16 mouse cellular contexts compared by ENCODE assay signal in genomic region chrX:110678578-110678977, GRCm38 (mm10).
"Had no signal": no experiment of that assay in that cellular context is flagged by ENCODE, and none has a peak within 500 bp of the region (broad histone marks: within the 10 kb centered on the region; RNA-seq: fewer than 3 reads in every experiment).

No protein-coding gene starts in this region.

- DNase-seq: retina, postnatal 1 day; right cerebral cortex, adult 18-20 months; right cerebral cortex, postnatal 14 days; right cerebral cortex, postnatal 25 days; right cerebral cortex, postnatal 4 days; spleen, adult 18-20 months; thymus, adult 18-20 months; thymus, adult 2 months; thymus, postnatal 14 days; thymus, postnatal 25 days; thymus, postnatal 36 days; thymus, postnatal 4 days had no signal

- H3K27ac ChIP-seq: neural tube, embryonic 13.5 days; neural tube, embryonic 15.5 days; stomach, embryonic 15.5 days; stomach, postnatal 0 days had no signal

- H3K9me3 ChIP-seq: neural tube, embryonic 13.5 days; neural tube, embryonic 15.5 days; stomach, embryonic 15.5 days had no signal

- H3K4me1 ChIP-seq: neural tube, embryonic 13.5 days; neural tube, embryonic 15.5 days; stomach, embryonic 15.5 days had no signal

- H3K9ac ChIP-seq: neural tube, embryonic 13.5 days; neural tube, embryonic 15.5 days; stomach, embryonic 15.5 days had no signal

- H3K4me3 ChIP-seq: neural tube, embryonic 13.5 days; neural tube, embryonic 15.5 days; stomach, embryonic 15.5 days had no signal

- H3K27me3 ChIP-seq: neural tube, embryonic 13.5 days; neural tube, embryonic 15.5 days; stomach, embryonic 15.5 days had no signal

- H3K36me3 ChIP-seq: neural tube, embryonic 13.5 days; neural tube, embryonic 15.5 days; stomach, embryonic 15.5 days had no signal
